Mouse (Mus musculus) layer of hippocampus, adult 8-10 months (tissue): ENCODE data around the gene Synpo2l. TPM values are rescaled to one million over a fixed set of nuclear protein-coding genes. Genes with fewer than 3 reads are reported as not detected.
"Not testable (repeated sequence)": the region's sequence is repeated elsewhere in the genome, so short reads cannot be mapped to it uniquely, and the experiment has no call there.

ENCODE experiments used
- DNase-seq, 2 experiments: peaks; one replicate each; pipeline ENCODE4 v3.0.0; 2022; ENCODE audit warnings: low spot score in 2 of 2
- total RNA-seq, 4 experiments: library from RNA; stranded (reverse); gene quantifications; 2 replicates each; pipeline ENCODE4 v1.2.4; 2022

Synpo2l gene
- total RNA-seq, 4 experiments from 2014 or later, result 0.19 to 0.54 (median 0.27) TPM

- DNase-seq, result no peak
These were observed 26.7 kb downstream of the Synpo2l start for GRCm38 (mm10) chr14:20641438-20641875.

DNA sequence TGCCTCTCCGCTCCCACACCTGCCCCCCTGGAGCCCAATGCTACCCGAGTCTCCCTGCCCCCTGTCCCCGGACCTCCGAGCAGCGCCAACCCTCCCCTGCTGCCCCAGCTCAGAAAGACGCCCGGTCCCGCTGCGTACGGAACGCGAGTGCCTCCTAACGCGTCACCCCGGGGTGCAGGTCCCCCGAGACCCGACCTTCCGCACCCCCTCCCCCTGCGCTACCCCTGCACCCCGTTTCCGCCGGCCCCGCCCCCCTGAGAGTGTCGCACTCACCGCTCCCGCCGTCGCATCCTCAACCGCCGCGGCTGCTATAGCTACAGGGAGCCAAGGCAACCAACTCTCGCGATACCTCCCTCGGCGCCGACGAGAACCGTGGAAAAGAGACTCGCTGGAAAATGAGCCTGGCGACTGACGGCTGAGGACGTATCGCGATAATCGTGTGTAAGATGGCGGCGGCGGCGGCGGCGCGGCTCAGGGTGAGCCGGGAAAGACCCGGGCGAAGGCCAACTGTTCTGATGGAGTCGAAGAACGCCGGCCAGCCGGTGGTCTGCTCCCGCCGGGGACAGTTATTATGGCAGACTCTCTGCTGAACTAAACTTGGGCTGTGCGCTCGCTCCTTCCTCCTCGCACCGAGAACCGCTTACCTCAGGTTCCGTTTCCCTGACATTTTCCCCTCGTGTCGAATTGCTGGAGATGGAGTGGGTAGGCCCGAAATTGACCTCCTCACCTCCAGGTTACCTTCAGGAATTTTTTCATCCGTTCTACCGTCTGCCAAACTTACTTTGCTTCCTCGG is 27.3 kb downstream of the Synpo2l start, which contains the start of gene Usp54:
TSS of gene Usp54 (minus strand) at position 420 of the 794 bp plus-strand sequence.
- peak; percentile 97 to 98 for DNase-seq

DNA sequence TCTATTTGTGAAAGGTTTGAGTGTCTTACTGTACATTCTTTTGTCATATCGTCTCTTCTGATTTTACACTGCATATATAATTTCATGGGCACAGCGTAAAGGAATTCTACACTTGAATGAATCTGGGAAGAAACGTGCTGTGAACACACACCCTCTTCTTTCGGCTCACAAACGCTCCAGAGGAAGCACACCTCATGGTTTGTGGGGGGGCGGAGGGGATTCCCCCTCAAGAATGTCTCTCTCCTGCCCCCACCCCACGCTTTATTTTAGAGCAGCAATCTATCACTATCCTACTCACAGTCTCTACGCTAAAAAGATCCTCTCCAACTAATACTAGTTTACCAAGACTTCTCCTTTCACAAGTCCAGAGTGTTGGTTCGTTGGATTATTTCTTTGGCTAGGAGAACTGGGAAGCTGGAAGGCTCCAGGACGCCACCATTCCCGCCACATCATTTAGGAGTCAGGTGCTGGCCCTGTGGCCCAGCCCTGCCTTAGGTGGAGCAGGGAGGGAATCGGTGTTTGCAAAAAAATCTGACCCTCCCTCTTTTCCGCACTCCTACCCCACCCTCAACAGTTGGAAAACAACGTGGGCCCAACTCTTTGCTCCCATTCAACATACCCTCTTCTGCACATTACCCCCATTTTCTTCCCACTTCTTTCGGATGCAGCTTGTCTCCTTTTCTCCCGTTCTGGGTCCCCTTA is 28.1 kb downstream of the Synpo2l start:
- DNase-seq, result no peak

DNA sequence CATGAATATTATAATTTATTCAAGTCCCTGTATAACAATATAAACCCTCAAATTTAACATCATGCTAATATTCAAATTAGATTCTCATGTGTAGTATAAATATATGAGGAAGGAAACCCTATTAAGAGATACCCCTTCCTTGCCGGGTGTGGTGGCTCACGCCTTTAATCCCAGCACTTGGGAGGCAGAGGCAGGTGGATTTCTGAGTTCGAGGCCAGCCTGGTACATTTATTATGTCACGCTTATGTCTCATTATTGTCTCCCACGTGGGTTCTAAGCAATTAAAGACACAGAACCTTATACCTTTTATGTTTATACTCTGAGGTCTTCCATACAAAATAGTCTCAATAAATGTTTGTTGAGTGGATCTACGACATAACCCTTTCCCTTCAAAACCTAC is 29.5 kb downstream of the Synpo2l start:
- no peak for DNase-seq

DNA sequence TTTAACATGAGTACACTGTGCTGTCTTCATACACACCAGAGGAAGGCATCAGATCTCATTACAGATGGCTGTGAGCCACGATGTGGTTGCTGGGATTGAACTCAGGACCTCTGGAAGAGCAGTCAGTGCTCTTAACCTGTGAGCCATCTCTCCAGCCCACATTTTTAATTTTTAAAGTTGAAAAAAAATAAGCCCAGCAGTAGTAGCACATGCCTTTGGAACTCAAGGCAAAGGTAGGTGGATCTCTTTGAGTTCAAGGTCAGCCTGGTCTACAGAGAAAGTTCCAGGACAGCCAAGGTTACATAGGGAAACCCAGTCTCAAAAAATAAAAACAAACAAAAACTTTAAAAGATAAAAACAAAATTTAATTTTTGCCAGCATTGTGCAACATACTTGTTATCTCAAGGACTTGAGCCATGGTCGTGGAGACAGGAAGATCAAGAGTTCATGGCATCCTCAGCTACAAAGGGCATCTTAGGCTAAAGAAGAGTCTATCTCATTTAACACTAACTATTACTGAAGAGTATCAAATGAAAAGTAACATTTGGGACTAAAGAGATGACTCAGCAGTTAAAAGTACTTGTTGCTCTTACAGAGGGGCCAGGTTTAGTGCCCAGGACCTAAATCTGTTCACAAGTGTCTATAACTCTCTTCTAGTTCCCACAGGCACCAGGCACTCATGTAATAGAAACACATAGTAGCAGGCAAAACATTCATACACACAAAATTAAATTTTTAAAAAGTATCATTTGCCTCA is 30.2 kb downstream of the Synpo2l start:
- DNase-seq, result no peak

DNA sequence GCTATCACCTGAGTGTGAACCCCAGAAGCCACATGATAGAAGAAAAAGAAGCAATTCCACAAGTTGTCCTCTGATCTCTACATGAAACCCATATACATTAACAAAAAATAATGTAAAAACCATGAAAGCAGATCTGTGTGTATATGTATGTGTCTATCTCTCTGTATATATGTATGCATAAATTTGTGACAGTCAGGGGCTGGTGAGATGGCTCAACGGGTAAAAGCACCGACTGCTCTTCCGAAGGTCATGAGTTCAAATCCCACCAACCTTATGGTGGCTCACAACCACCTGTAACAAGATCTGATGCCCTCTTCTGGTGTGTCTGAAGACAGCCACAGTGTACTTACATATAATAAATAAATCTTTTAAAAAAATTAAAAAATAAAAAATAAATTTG is 31.2 kb downstream of the Synpo2l start:
- not testable (repeated sequence) for DNase-seq

GRCm38 (mm10) chr14:20635546-20635945 is 32.6 kb downstream of the Synpo2l start:
- DNase-seq, result no peak

DNA sequence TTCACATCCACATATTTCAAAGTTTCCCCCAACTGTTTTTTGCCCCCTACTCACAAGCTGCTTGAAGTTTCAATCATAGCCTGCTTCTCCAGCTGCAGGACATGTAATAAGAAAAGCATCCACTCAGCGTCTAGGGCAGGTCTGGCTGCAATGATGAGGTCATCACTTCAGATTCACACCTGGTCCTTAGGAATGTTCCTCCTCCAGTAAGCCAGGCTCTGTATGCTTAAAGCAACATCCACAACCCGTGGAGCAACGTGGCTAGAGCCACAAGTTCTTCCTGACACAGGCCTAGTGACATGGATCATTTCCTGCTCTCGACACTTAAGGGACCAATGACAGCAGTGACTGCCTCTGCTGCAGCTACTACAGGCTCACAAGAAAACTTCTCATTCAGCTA is 36.9 kb downstream of the Synpo2l start:
- DNase-seq, result no peak

- DNase-seq, result no peak
These were observed 41.2 kb downstream of the Synpo2l start for GRCm38 (mm10) chr14:20626971-20627370.

- DNase-seq, result no peak
These were observed 41.7 kb downstream of the Synpo2l start for GRCm38 (mm10) chr14:20626447-20626846.

DNA sequence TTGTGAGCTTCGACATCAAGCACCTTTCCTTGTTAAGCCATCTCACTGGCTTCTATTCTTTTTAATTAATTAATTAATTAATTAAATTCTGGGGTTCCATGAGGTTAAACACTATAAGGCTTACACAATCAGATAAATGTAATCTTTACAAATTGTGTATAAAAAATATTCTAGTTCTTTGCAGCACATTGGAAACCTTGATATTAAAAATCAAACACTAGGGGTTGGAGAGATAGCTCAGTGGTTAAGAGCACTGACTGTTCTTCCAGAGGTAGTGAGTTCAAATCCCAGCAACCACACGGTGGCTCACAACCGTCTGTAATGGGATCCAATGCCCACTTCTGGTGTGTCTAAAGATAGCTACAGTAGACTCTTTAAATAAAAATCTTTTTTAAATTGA is 45.2 kb downstream of the Synpo2l start:
- no peak for DNase-seq

DNA sequence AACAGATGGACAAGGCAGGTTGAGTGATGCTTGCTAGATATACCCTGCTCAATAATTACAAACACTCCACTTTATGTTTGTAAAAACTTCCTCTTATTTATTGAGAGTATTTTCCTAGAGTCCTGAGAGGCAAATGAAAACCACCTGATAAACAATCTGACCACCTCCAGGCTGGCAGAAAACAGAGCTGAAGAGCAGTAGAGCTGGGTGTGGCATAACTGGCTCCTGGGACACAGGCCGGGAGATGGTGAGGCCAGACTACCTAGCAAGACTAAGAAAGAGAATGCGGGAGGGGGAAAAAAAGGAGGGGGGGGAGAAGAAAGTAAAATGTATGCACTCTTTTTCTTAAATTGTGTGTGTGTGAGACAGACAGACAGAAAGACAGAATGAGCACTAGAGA is 45.7 kb downstream of the Synpo2l start:
- DNase-seq, result no peak

- DNase-seq, result no peak
These were observed 46.3 kb downstream of the Synpo2l start for GRCm38 (mm10) chr14:20621903-20622302.

DNA sequence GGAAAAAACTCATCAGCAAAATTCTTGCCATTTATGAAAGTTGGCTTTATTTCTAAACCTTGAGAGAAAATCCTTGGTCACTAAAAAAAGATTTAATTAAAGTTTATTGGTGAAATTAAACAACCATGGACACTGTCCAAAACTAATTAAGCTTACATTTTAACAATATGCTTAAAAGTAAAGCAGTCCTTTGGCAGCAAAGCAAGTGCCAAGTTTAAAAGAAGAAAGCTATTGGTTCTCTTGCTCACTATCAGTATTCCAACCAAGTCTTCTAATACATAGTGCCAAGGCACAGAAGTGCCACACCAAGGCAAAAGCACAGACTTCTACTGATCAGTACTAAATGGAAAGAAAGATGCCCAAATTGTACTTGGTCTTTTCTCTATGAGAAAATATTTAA is 49.0 kb downstream of the Synpo2l start:
- no peak for DNase-seq

- no peak for DNase-seq
These were observed 49.9 kb downstream of the Synpo2l start for GRCm38 (mm10) chr14:20618211-20618610.

- peak in 1 of 2 experiments; percentile 51 for DNase-seq
These were observed 51.7 kb downstream of the Synpo2l start for GRCm38 (mm10) chr14:20616421-20616820.

DNA sequence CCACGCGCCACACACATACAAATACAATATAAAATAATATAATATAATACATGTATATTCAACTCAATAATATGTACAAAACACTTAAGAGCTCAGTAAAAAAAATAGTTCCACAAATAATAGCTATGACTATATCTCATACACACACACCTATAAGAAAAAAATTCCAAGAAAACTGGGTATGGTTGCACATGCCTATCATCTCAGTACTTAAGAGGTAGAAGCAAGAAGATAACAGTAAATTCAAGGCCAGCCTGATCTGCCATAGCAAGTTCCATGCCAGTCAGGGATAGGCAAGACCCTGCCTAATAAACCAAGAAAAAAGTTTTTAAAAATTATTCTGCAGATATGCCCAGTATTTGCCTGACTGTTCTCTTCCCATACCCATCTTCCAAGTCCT is 53.1 kb downstream of the Synpo2l start:
- no peak for DNase-seq

GRCm38 (mm10) chr14:20612820-20613219 is 55.3 kb downstream of the Synpo2l start:
- DNase-seq, result no peak

GRCm38 (mm10) chr14:20610146-20610545 is 58.0 kb downstream of the Synpo2l start:
- DNase-seq, result no peak

- DNase-seq, result no peak
These were observed 58.6 kb downstream of the Synpo2l start for GRCm38 (mm10) chr14:20609519-20609918.
